Mouse (Mus musculus) embryonic facial prominence, embryonic 11.5 days (tissue): ENCODE data around the gene Psme1. TPM values are rescaled to one million over a fixed set of nuclear protein-coding genes. Genes with fewer than 3 reads are reported as not detected.

ENCODE experiments used
- ATAC-seq: fragments of 200-750 bp; cut with Nextera tagmentation; replicated peaks from 2 replicates; pipeline ENCODE4 v1.8.0; 2017; ENCODE audit warnings: low read depth; ENCODE audit not compliant: insufficient number of reproducible peaks, low FRiP score, low TSS enrichment
- DNase-seq: peaks from one replicate; pipeline ENCODE4 v3.0.0-alpha.2; 2015; ENCODE audit warnings: low spot score
- H3K27ac ChIP-seq: fragments of 300-500 bp; sonication (generic); replicated peaks from 2 replicates; pipeline ENCODE4 v1.5.1; 2014; ENCODE audit warnings: mild to moderate bottlenecking, low read depth, low read length, control low read depth
- H3K27me3 ChIP-seq: fragments of 300-500 bp; sonication (generic); 2 replicates; pipeline ENCODE4 v1.6.1; 2014; ENCODE audit warnings: mild to moderate bottlenecking, low read length, moderate library complexity, mixed read lengths; ENCODE audit not compliant: control insufficient read depth, insufficient read depth
- H3K36me3 ChIP-seq: fragments of 300-500 bp; sonication (generic); replicated peaks from 2 replicates; pipeline ENCODE4 v1.6.1; 2014; ENCODE audit warnings: low read depth, mild to moderate bottlenecking, low read length, moderate library complexity, mixed read lengths; ENCODE audit not compliant: control insufficient read depth, insufficient read depth
- H3K4me1 ChIP-seq: fragments of 300-500 bp; sonication (generic); 2 replicates; pipeline ENCODE4 v1.6.1; 2014; ENCODE audit warnings: low read length, mixed read lengths; ENCODE audit not compliant: control insufficient read depth, insufficient read depth
- H3K4me2 ChIP-seq: fragments of 300-500 bp; sonication (generic); 2 replicates; pipeline ENCODE4 v1.6.1; 2014; ENCODE audit warnings: low read depth, mild to moderate bottlenecking, control low read depth, low read length, moderate library complexity
- H3K4me3 ChIP-seq: fragments of 300-500 bp; sonication (generic); 2 replicates; pipeline ENCODE4 v1.5.1; 2014; ENCODE audit warnings: low read depth, low read length, control low read depth
- H3K9ac ChIP-seq: fragments of 300-500 bp; sonication (generic); replicated peaks from 2 replicates; pipeline ENCODE4 v1.6.1; 2014; ENCODE audit warnings: mild to moderate bottlenecking, control low read depth, low read length
- H3K9me3 ChIP-seq: fragments of 300-500 bp; sonication (generic); replicated peaks from 2 replicates; pipeline ENCODE4 v1.6.1; 2016; ENCODE audit warnings: mild to moderate bottlenecking, low read length, inconsistent platforms, mixed read lengths; ENCODE audit not compliant: control insufficient read depth
- WGBS: fragments of 180-500 bp; shearing (Covaris S2); extraction: QIAGEN DNeasy Blood & Tissue Kit; methylation state at CpG from one replicate; pipeline ENCODE4 v1.1.7; 2014; 5-methylcytosine and 5-hydroxymethylcytosine counted together
- polyA plus RNA-seq: library from polyadenylated mRNA; unstranded; fragments of >200 nt; fragmentation: Nextera tagmentation; extraction: Ambion mirVana; gene quantifications from 2 replicates; pipeline ENCODE4 v1.2.1, GENCODE M21; 2014

The Psme1 gene
- polyA plus RNA-seq, 1 experiment from 2014 or later: 139 TPM

GRCm38 (mm10) chr14:55608339-55608738 is 30.4 kb downstream of the Psme1 start:
- 90% methylated on average over 6 of the region's 6 CpGs for WGBS
- ATAC-seq (no peak), DNase-seq (no peak)
- peaks cover 3% of the 10 kb centered on the region for H3K36me3 ChIP-seq
- no peak overlapping the region for H3K9ac ChIP-seq
- no peak overlapping the region for H3K4me2 ChIP-seq
- no peak overlapping the region for H3K4me3 ChIP-seq
- no peaks in the 10 kb centered on the region for H3K27me3 ChIP-seq
- H3K9me3 ChIP-seq: no peaks in the 10 kb centered on the region
- no peak overlapping the region for H3K27ac ChIP-seq
- no peaks in the 10 kb centered on the region; the same call in 1 of the 2 replicates for H3K4me1 ChIP-seq

GRCm38 (mm10) chr14:55613346-55613745 is 35.4 kb downstream of the Psme1 start:
- Histone ChIP-seq H3K4me1 (no peaks in the 10 kb centered on the region), H3K36me3 (no peaks in the 10 kb centered on the region; the same call in 1 of the 2 replicates), H3K27me3 (no peaks in the 10 kb centered on the region), H3K27ac (no peak overlapping the region), H3K4me3 (no peak overlapping the region), H3K4me2 (no peak overlapping the region), H3K9me3 (no peaks in the 10 kb centered on the region), H3K9ac (no peak overlapping the region)
- WGBS: 79% methylated on average over 6 of the region's 6 CpGs
- DNase-seq (no peak), ATAC-seq (no peak)

- no peaks in the 10 kb centered on the region for H3K36me3 ChIP-seq
- H3K4me2 ChIP-seq: no peak overlapping the region
- DNase-seq (no peak), ATAC-seq (no peak)
- H3K27me3 ChIP-seq: no peaks in the 10 kb centered on the region
- no peak overlapping the region for H3K27ac ChIP-seq
- H3K4me3 ChIP-seq: no peak overlapping the region
- no peaks in the 10 kb centered on the region for H3K9me3 ChIP-seq
- 79% methylated on average over 7 of the region's 7 CpGs for WGBS
- H3K9ac ChIP-seq: no peak overlapping the region
- H3K4me1 ChIP-seq: no peaks in the 10 kb centered on the region
Measured at GRCm38 (mm10) chr14:55614565-55615178, 36.7 kb downstream of the Psme1 start.

GRCm38 (mm10) chr14:55615876-55616275 is 38.0 kb downstream of the Psme1 start:
- ATAC-seq: no peak
- no peak for DNase-seq
- no peaks in the 10 kb centered on the region for H3K9me3 ChIP-seq
- no peaks in the 10 kb centered on the region for H3K4me1 ChIP-seq
- no peak overlapping the region for H3K4me2 ChIP-seq
- 22% methylated on average over 2 of the region's 2 CpGs for WGBS
- H3K4me3 ChIP-seq: no peak overlapping the region
- no peaks in the 10 kb centered on the region for H3K36me3 ChIP-seq
- H3K27me3 ChIP-seq: no peaks in the 10 kb centered on the region
- H3K9ac ChIP-seq: no peak overlapping the region
- H3K27ac ChIP-seq: no peak overlapping the region

GRCm38 (mm10) chr14:55616844-55617243 is 38.9 kb downstream of the Psme1 start:
- H3K9ac ChIP-seq: no peak overlapping the region
- H3K4me1 ChIP-seq: no peaks in the 10 kb centered on the region
- H3K27me3 ChIP-seq: no peaks in the 10 kb centered on the region
- no peak overlapping the region for H3K27ac ChIP-seq
- no peak overlapping the region for H3K4me2 ChIP-seq
- DNase-seq (no peak), ATAC-seq (no peak)
- H3K36me3 ChIP-seq: no peaks in the 10 kb centered on the region
- WGBS: 82% methylated on average over 2 of the region's 2 CpGs
- H3K9me3 ChIP-seq: no peaks in the 10 kb centered on the region
- H3K4me3 ChIP-seq: no peak overlapping the region

- DNase-seq (peak; percentile 65), ATAC-seq (peak; percentile 81)
- peak within 1 kb of the TSS; percentile 19 for H3K4me3 ChIP-seq
- no peaks in the 10 kb centered on the region for H3K9me3 ChIP-seq
- 25% methylated on average over 21 of the region's 21 CpGs for whole genome bisulfite sequencing
- H3K4me2 ChIP-seq: peak within 1 kb of the TSS; percentile 23
- no peak within 1 kb of the TSS for H3K27ac ChIP-seq
- H3K36me3 ChIP-seq: no peaks in the 10 kb centered on the region
- H3K4me1 ChIP-seq: no peaks in the 10 kb centered on the region
- 0 out of 2 replicates have a peak within 1 kb of the TSS, but pooled peaks have one; percentile 22 for H3K9ac ChIP-seq
- no peaks in the 10 kb centered on the region for H3K27me3 ChIP-seq
Measured at GRCm38 (mm10) chr14:55617822-55618221, 39.9 kb downstream of the Psme1 start, which contains the start of gene Rec8. TSS of gene Rec8 (plus strand) at chr14:55618037.

GRCm38 (mm10) chr14:55618486-55619195 is 40.7 kb downstream of the Psme1 start:
- H3K27me3 ChIP-seq: no peaks in the 10 kb centered on the region
- 47% methylated on average over 22 of the region's 22 CpGs for WGBS
- H3K4me3 ChIP-seq: peak overlapping the region; percentile 19
- H3K4me1 ChIP-seq: no peaks in the 10 kb centered on the region
- H3K27ac ChIP-seq: no peak overlapping the region
- ATAC-seq: no peak
- H3K9ac ChIP-seq: 0 out of 2 replicates have a peak overlapping the region, but pooled peaks have one; percentile 22
- H3K4me2 ChIP-seq: peak overlapping the region; percentile 23
- no peak for DNase-seq
- no peaks in the 10 kb centered on the region for H3K36me3 ChIP-seq
- no peaks in the 10 kb centered on the region for H3K9me3 ChIP-seq
